Mouse (Mus musculus) limb, embryonic 10.5 days (tissue): Measurements from ENCODE around the gene Angptl2. TPM values are rescaled to one million over a fixed set of nuclear protein-coding genes. Genes with fewer than 3 reads are reported as not detected.

Experiments used
- DNase-seq: peaks from one replicate; pipeline ENCODE4 v3.0.0-alpha.2; 2017; ENCODE audit warnings: low spot score
- H3K27ac ChIP-seq: fragments of 300-500 bp; sonication (generic); 2 replicates; pipeline ENCODE4 v1.5.1; 2016; ENCODE audit warnings: mild to moderate bottlenecking
- H3K27me3 ChIP-seq: fragments of 300-500 bp; sonication (generic); 2 replicates; pipeline ENCODE4 v1.6.1; 2016; ENCODE audit warnings: low read depth, mild to moderate bottlenecking; ENCODE audit not compliant: poor library complexity, severe bottlenecking
- H3K36me3 ChIP-seq: fragments of 300-500 bp; sonication (generic); 2 replicates; pipeline ENCODE4 v1.6.1; 2016; ENCODE audit warnings: mild to moderate bottlenecking, moderate library complexity
- H3K4me1 ChIP-seq: fragments of 300-500 bp; sonication (generic); 2 replicates; pipeline ENCODE4 v1.6.1; 2016
- H3K4me3 ChIP-seq: fragments of 300-500 bp; sonication (generic); 2 replicates; pipeline ENCODE4 v1.5.1; 2016; ENCODE audit warnings: mild to moderate bottlenecking, moderate library complexity
- H3K9me3 ChIP-seq: fragments of 300-500 bp; sonication (generic); replicated peaks from 2 replicates; pipeline ENCODE4 v1.6.1; 2016; ENCODE audit warnings: mild to moderate bottlenecking
- WGBS: fragments of 180-500 bp; shearing (Covaris S2); methylation state at CpG from one replicate; pipeline ENCODE4 v1.1.7; 2016; 5-methylcytosine and 5-hydroxymethylcytosine counted together
- polyA plus RNA-seq: library from polyadenylated mRNA; unstranded; fragments of >200 nt; fragmentation: Nextera tagmentation; extraction: Ambion mirVana; gene quantifications from 2 replicates; pipeline ENCODE4 v1.2.1, GENCODE M21; 2016

Angptl2 gene
- polyA plus RNA-seq, 1 experiment from 2014 or later: 51.8 TPM

DNA sequence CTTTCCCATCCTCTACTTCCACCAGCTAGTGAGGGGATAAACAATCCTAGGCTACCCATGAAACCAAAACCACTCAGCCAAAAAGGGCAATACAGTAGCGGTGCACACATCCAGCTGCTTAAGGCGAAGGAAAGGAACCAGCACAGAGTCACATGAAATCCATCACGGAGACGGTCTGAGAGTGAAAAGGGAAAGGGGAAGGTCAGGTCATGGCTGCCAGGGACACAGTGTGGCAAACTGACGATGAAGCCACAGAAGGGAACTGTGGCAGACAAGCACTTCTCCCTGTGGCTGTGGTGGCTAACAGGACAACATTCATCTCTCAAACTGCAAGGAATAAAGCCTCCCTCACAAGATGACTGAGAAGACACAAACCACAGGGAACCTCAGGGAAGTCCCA, 79.2 kb downstream of the Angptl2 start:
- 80% methylated on average over 5 of the region's 5 CpGs for WGBS
- no peak for DNase-seq
- Histone ChIP-seq H3K36me3 (no peaks in the 10 kb centered on the region), H3K4me3 (no peak overlapping the region), H3K27ac (no peak overlapping the region), H3K27me3 (no peaks in the 10 kb centered on the region), H3K9me3 (no peaks in the 10 kb centered on the region), H3K4me1 (peaks cover 15% of the 10 kb centered on the region)

Other genes starting within 250 kb of the Angptl2 start
- gene Slc2a8, start 234.0 kb upstream of the Angptl2 start, polyA plus RNA-seq: 16.5 and 22.3 TPM in 2 replicates
- gene Garnl3, start 84.4 kb upstream of the Angptl2 start, polyA plus RNA-seq: 8.6 and 9.4 TPM in 2 replicates
- gene Ralgps1, start 155.4 kb downstream of the Angptl2 start, polyA plus RNA-seq: 2.4 and 3.8 TPM in 2 replicates
- gene Zbtb34, start 215.3 kb downstream of the Angptl2 start, polyA plus RNA-seq: 7.1 and 8.6 TPM in 2 replicates